Mouse (Mus musculus): ENCODE measurements at regions not wholly inside any gene's neighbourhood (a gene's known extent, or its start where the extent isn't known, plus 50 kb on each side); places are given as distances from the start of the nearest gene placed in this dataset.

DNA sequence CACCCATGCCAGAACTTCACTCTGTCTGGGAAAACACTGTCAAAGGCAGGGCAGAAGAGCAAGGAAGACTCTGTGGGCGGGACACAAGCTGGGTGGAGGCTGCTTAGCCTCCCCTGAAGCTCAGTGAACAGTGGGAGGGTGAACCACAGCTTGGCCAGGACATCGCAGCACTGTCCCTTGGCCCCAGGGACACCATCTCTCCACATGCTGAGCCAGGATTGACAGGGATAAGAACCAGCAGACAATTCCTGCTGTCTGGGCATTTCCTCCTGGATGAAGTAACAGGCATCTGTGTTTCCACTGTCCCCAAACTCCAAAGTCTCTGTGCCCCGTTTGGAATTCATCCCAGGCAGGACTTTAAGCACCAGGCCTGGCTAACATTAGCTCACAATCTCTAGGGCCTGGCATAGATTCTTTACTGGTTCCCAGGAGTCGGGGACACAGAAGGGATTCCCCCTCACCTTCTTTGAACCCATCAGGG is 148.3 kb upstream of the Zmiz1 start:
- H3K36me3 ChIP-seq (ENCODE audit: control insufficient read depth, insufficient read depth, low read length, poor library complexity, severe bottlenecking), result no peaks in the 10 kb centered on the region
- H3K9me3 ChIP-seq (ENCODE audit: control insufficient read depth, insufficient read depth, low read depth, low read length), result no peaks in the 10 kb centered on the region
- no peak overlapping the region for H3K27ac ChIP-seq (ENCODE audit: insufficient read depth, low read depth, low read length, poor library complexity, severe bottlenecking)
- no peak overlapping the region for H3K9ac ChIP-seq (ENCODE audit: insufficient read depth, low read depth, low read length, poor library complexity, severe bottlenecking)
- in situ Hi-C loops (cut with MboI; ENCODE audit: low sequenced_read_pairs in 2 of 2, unreplicated experiment in 2 of 2), result no loop called here
- DNase-seq (ENCODE audit: low read depth, low spot score), result no peak
- H3K4me1 ChIP-seq (ENCODE audit: control insufficient read depth in 2 of 2, insufficient read depth in 2 of 2, low read length in 2 of 2, poor library complexity in 1 of 2), result no peaks in the 10 kb centered on the region; a peak in 1 of 4 replicates
- H3K4me3 ChIP-seq (ENCODE audit: insufficient read depth in 1 of 2, low read depth in 1 of 2, low read length in 2 of 2, poor library complexity in 1 of 2, severe bottlenecking in 1 of 2), result no peak overlapping the region
- TF ChIP-seq HCFC1 (IDR thresholded peaks at IDR 0.05; ENCODE audit: borderline replicate concordance, insufficient read depth, low read length) (no peak), ZC3H11A (IDR thresholded peaks at IDR 0.05; ENCODE audit: borderline replicate concordance, low read depth, low read length) (no peak)

- no peak for TF ChIP-seq HCFC1 (IDR thresholded peaks at IDR 0.05; ENCODE audit: borderline replicate concordance, insufficient read depth, low read length)
- no peak for TF ChIP-seq ZNF384 (IDR thresholded peaks at IDR 0.05; ENCODE audit: low read depth, low read length)
- TF ChIP-seq ZC3H11A (IDR thresholded peaks at IDR 0.05; ENCODE audit: borderline replicate concordance, low read depth, low read length), result no peak
- TF ChIP-seq MAFK (IDR thresholded peaks at IDR 0.05; ENCODE audit: insufficient read depth, low read depth, low read length), result no peak
- TF ChIP-seq CHD2 (IDR thresholded peaks at IDR 0.05; ENCODE audit: low read depth, low read length), result no peak
- in situ Hi-C loops (cut with MboI; ENCODE audit: low sequenced_read_pairs in 2 of 2, unreplicated experiment in 2 of 2), result no loop called here
- Histone ChIP-seq H3K4me1 (ENCODE audit: control insufficient read depth in 2 of 2, insufficient read depth in 2 of 2, low read length in 2 of 2, poor library complexity in 1 of 2) (no peaks in the 10 kb centered on the region; a peak in 1 of 4 replicates), H3K36me3 (ENCODE audit: control insufficient read depth, insufficient read depth, low read length, poor library complexity, severe bottlenecking) (no peaks in the 10 kb centered on the region), H3K27ac (ENCODE audit: insufficient read depth, low read depth, low read length, poor library complexity, severe bottlenecking) (no peak overlapping the region), H3K9me3 (ENCODE audit: control insufficient read depth, insufficient read depth, low read depth, low read length) (no peaks in the 10 kb centered on the region), H3K4me3 (ENCODE audit: insufficient read depth in 1 of 2, low read depth in 1 of 2, low read length in 2 of 2, poor library complexity in 1 of 2, severe bottlenecking in 1 of 2) (no peak overlapping the region), H3K9ac (ENCODE audit: insufficient read depth, low read depth, low read length, poor library complexity, severe bottlenecking) (no peak overlapping the region)
- no peak for DNase-seq (ENCODE audit: low read depth, low spot score)
Measured at GRCm38 (mm10) chr14:25311475-25311874, 147.5 kb upstream of the Zmiz1 start.

- TF ChIP-seq ZNF384 (IDR thresholded peaks at IDR 0.05; ENCODE audit: low read depth, low read length) (no peak), HCFC1 (IDR thresholded peaks at IDR 0.05; ENCODE audit: borderline replicate concordance, insufficient read depth, low read length) (no peak), ZC3H11A (IDR thresholded peaks at IDR 0.05; ENCODE audit: borderline replicate concordance, low read depth, low read length) (no peak), MAFK (IDR thresholded peaks at IDR 0.05; ENCODE audit: insufficient read depth, low read depth, low read length) (no peak), CHD2 (IDR thresholded peaks at IDR 0.05; ENCODE audit: low read depth, low read length) (no peak)
- no peak overlapping the region for H3K4me3 ChIP-seq (ENCODE audit: insufficient read depth in 1 of 2, low read depth in 1 of 2, low read length in 2 of 2, poor library complexity in 1 of 2, severe bottlenecking in 1 of 2)
- no peaks in the 10 kb centered on the region for H3K36me3 ChIP-seq (ENCODE audit: control insufficient read depth, insufficient read depth, low read length, poor library complexity, severe bottlenecking)
- DNase-seq (ENCODE audit: low read depth, low spot score), result no peak
- no peak overlapping the region for H3K9ac ChIP-seq (ENCODE audit: insufficient read depth, low read depth, low read length, poor library complexity, severe bottlenecking)
- no peaks in the 10 kb centered on the region for H3K9me3 ChIP-seq (ENCODE audit: control insufficient read depth, insufficient read depth, low read depth, low read length)
- no peak overlapping the region for H3K27ac ChIP-seq (ENCODE audit: insufficient read depth, low read depth, low read length, poor library complexity, severe bottlenecking)
- peaks cover 0 to 3% of the 10 kb centered on the region in 2 experiments; a peak in 2 of 4 replicates for H3K4me1 ChIP-seq (ENCODE audit: control insufficient read depth in 2 of 2, insufficient read depth in 2 of 2, low read length in 2 of 2, poor library complexity in 1 of 2)
- in situ Hi-C loops (cut with MboI; ENCODE audit: low sequenced_read_pairs in 2 of 2, unreplicated experiment in 2 of 2), result no loop called here
Measured at GRCm38 (mm10) chr14:25312135-25312534, 146.8 kb upstream of the Zmiz1 start.

DNA sequence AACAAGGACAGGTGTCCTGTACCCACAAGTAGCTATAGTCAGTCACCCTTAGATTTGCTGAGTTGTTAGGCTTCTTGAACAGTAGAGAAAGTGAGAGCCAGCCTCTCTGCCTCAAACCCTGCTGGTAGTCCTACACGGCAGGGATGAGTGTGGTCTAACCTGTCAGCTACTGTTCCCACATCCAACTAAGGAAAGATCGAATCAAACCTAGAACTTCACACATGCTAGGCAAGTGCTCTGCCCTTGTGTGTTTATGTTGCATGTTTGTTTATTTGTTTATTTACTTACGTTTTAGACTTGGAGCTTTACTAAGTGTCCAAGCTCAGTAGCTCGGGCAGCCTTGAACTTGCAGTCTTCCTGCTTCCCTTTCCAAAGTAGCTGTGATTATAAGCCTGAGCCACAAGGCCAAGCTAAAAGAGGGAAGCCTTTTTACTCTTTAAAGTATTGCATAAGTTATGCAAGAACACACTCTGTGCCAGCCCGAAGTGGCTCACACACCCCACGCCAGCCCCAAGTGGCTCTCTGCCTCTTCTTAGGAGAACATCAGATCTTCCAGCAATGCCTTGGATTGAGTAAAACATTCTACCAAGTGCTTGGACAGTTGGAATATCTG is 146.1 kb upstream of the Zmiz1 start:
- peaks cover 0 to 3% of the 10 kb centered on the region in 2 experiments; a peak in 3 of 4 replicates for H3K4me1 ChIP-seq (ENCODE audit: control insufficient read depth in 2 of 2, insufficient read depth in 2 of 2, low read length in 2 of 2, poor library complexity in 1 of 2)
- H3K9me3 ChIP-seq (ENCODE audit: control insufficient read depth, insufficient read depth, low read depth, low read length), result no peaks in the 10 kb centered on the region
- no peak overlapping the region for H3K27ac ChIP-seq (ENCODE audit: insufficient read depth, low read depth, low read length, poor library complexity, severe bottlenecking)

More for the DNA sequence above, 146.1 kb upstream of the Zmiz1 start:
- Histone ChIP-seq H3K36me3 (ENCODE audit: control insufficient read depth, insufficient read depth, low read length, poor library complexity, severe bottlenecking) (no peaks in the 10 kb centered on the region), H3K9ac (ENCODE audit: insufficient read depth, low read depth, low read length, poor library complexity, severe bottlenecking) (no peak overlapping the region), H3K4me3 (ENCODE audit: insufficient read depth in 1 of 2, low read depth in 1 of 2, low read length in 2 of 2, poor library complexity in 1 of 2, severe bottlenecking in 1 of 2) (no peak overlapping the region)
- no peak for TF ChIP-seq MAFK (IDR thresholded peaks at IDR 0.05; ENCODE audit: insufficient read depth, low read depth, low read length)
- TF ChIP-seq CHD2 (IDR thresholded peaks at IDR 0.05; ENCODE audit: low read depth, low read length), result no peak
- no peak for TF ChIP-seq HCFC1 (IDR thresholded peaks at IDR 0.05; ENCODE audit: borderline replicate concordance, insufficient read depth, low read length)
- TF ChIP-seq ZNF384 (IDR thresholded peaks at IDR 0.05; ENCODE audit: low read depth, low read length), result no peak
- no peak for TF ChIP-seq ZC3H11A (IDR thresholded peaks at IDR 0.05; ENCODE audit: borderline replicate concordance, low read depth, low read length)
- DNase-seq (ENCODE audit: low read depth, low spot score), result no peak
- in situ Hi-C loops (cut with MboI; ENCODE audit: low sequenced_read_pairs in 2 of 2, unreplicated experiment in 2 of 2), result no loop called here
